Mouse (Mus musculus): ENCODE measurements at regions not wholly inside any gene's neighbourhood (a gene's known extent, or its start where the extent isn't known, plus 50 kb on each side); places are given as distances from the start of the nearest gene placed in this dataset.

- no peak for DNase-seq (ENCODE audit: low read depth, low spot score)
Observed at GRCm38 (mm10) chr2:137594509-137594908, 478.1 kb upstream of the Jag1 start.

DNA sequence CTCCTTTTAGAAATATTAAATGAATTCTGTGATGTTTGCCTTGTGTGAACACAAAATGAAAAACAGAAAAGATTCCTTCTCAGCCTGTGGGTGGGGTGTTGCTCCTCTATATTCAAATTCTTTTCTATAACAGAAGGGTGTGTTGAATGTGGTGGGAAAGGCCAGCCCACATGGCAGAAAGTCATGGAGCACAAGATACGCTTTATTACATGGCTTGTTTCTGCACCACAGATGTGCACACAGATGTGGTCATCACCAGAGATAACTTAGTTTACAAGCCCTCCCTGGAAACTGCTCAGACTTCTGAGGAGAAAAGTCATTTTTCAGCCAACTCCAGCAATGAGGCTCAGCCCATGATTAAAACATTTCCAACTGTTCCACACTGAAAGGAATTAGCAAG lies 475.1 kb upstream of the Jag1 start:
- no peak for DNase-seq (ENCODE audit: low read depth, low spot score)

DNA sequence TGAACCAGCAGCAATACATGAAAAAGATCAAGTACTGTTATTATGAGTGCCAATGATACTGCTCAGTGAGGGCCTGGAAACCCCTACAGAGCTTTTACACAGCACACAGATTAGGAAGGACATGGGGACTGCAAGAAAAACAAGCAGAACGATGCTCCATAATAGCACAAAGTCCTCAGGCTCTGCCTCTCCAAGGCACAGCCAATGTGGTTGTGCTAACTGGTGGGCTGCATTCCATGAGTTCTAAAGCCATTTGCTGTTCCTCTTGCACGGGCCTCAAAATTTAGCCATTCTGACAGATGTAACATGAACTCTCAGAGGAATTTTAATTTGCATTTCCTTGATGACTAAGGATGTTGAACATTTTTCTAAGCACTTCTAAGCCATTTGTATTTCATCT lies 465.0 kb upstream of the Jag1 start:
- DNase-seq (ENCODE audit: low read depth, low spot score), result no peak

DNA sequence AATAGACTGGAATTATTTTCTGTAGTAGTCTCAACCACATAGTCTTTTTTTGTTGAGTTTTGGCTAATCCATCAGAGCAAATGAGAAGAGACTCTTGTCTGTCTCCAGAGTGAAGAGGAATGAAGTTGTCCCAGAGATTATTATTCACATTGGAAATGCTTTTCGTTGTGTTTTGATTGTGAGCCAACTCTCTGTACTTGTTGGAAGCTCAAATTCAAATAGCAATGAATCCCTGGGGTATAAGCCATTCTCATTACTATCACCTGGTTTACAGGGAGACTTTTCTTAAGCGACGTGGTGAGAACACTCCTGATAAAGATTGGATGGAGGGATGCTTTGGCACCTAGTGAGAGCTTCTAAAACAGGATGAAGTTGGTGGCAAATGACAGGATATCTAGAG lies 459.3 kb upstream of the Jag1 start:
- DNase-seq (ENCODE audit: low read depth, low spot score), result no peak

DNA sequence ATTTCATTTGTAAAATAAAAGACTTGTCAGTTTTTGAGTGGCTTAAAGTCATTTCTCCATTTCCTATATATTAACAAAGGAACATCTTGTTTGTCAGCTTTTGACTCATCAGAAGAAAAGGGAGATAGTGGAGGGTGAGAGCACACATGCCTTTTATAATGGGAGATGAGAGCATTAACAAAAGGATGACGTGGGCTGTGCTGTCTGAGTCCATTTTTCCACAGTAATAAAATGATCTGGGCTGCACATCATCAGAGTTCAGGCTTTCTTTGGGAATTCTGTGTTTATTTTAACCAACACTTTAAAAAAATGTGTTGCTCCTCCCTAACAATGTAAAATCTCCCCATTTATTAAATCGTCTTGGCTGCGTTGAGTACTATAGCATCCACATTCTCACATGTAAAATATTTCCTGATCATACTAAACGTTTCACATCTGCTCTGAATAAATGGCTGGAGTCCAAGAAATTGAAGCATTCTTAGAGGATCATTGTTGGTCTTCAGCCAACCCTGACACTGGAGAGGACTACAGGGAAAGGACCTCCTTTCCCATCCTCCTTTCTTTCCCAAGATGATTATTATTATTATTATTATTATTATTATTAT lies 458.5 kb upstream of the Jag1 start:
- no peak for DNase-seq (ENCODE audit: low read depth, low spot score)

DNA sequence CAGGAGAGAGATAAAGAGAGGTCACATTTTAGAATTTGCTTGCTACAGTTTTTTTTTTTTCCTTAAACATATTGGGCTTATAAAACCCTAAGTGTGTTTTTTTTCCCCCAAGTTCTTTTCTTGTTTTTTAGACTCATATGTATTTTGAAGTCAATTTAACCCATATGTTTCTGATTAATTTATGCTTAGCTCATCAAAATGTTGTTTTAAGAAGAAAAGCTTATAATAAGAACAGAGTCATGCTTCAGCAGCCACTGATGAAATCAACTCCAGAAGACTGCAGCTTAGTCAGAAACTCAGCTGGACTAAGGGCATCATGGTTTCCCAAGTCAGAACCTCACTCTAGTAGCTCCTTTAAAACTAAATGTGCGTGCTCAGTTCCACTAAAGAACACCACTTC lies 454.7 kb upstream of the Jag1 start:
- no peak for DNase-seq (ENCODE audit: low read depth, low spot score)

- DNase-seq (ENCODE audit: low read depth, low spot score), result no peak
Observed at GRCm38 (mm10) chr2:137566619-137567018, 450.2 kb upstream of the Jag1 start.

DNA sequence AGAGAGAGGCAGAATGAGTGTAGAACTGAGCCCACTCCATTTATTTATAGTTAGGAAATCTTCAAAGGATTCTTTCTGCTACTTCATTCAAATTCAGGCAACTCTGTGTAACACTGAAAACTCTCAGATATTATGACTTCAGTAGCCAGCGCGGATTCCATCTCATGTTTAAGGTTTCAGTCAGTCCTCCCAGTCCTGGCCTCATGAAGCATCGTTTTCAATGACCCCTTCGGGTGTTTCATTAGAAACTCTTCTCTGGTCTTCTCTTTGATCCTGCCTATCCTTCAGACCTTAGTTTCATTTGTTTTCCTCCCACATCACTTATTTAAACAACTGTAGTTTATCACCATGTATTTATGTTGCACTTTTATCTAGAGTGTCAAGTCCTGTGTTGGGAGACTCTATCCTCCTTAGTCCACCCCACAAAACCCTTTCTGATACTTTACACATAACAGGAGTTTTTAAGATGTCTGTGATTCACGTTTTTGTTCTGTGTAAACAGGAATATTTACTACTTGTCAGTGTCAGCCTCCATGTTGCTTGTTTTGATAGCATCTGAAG lies 447.7 kb upstream of the Jag1 start:
- DNase-seq (ENCODE audit: low read depth, low spot score), result no peak

- DNase-seq (ENCODE audit: low read depth, low spot score), result no peak
Observed at GRCm38 (mm10) chr2:137560366-137560765, 443.9 kb upstream of the Jag1 start.

DNA sequence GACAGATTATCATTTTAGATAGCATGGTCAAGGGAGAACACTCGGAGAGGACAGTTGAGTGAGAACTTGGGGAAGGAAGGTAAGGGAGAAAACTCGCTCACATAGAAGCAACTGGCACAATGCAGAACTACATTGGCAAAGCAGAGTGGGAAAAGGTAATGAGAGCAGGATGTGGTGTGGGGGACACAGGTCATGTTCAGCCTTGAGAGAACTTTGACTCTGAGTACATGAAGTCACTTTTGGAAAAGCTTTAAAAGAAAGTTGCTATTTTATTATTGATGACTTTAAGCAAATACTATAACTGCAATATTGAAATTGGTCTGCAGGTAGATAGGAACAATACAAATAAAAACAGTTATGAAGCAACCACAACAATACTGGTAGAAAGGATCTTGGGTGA lies 437.4 kb upstream of the Jag1 start:
- DNase-seq (ENCODE audit: low read depth, low spot score), result no peak

- no peak for DNase-seq (ENCODE audit: low read depth, low spot score)
Observed at GRCm38 (mm10) chr2:137536581-137536980, 420.1 kb upstream of the Jag1 start.

DNA sequence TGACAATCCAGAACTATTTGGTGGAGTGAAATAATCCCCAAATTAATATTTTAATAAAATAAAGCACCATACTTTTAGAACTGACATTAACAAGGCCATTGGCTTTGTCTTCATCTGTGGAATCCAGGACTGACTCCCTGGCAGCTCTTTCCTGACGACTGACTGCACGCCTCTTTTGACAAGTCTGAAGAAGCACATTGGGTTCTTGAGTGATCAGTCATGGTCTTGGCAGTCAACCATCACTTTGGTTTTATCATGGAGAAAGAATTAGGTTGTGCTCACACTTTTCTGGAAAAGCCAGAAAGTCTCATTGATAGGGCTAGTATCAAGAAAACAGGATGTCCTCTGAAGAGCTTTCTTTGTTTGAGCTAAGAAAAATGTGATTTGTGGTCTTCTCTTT lies 399.8 kb upstream of the Jag1 start:
- no peak for DNase-seq (ENCODE audit: low read depth, low spot score)

- peak; percentile 2 for DNase-seq (ENCODE audit: low read depth, low spot score)
Observed at GRCm38 (mm10) chr2:137515043-137515442, 398.6 kb upstream of the Jag1 start.

DNA sequence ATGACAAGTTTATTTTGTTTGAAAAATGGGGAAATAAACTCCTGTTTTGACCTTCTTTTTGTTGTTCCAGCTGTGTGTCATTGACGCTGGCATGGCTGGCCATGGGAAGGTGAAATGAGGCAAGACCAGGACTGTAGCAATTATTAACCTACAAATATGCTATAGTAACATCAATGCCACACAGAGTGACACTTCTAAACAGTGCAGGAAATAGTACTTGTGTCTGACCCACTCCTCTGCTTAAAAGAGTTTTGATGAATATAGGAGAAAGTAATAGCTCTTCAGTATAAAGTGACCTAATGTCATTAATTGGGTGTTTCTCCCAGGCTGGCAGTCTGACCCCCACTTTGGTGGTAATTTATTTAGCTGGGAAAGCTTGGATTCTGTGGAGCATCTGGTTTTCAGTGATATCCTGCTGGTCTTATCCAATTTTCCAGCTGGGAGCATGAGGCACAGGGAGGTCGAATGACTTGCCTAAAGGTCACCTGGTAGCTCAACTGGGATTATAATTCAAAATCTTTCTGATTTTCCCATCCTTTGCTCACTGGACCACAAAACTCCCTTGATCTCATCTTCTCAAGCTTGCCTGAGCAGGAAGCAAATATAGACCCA lies 397.6 kb upstream of the Jag1 start:
- no peak for DNase-seq (ENCODE audit: low read depth, low spot score)

GRCm38 (mm10) chr2:137510671-137511235 lies 394.3 kb upstream of the Jag1 start:
- no peak for DNase-seq (ENCODE audit: low read depth, low spot score)

- DNase-seq (ENCODE audit: low read depth, low spot score), result no peak
Observed at GRCm38 (mm10) chr2:137501236-137501635, 384.8 kb upstream of the Jag1 start.

- no peak for DNase-seq (ENCODE audit: low read depth, low spot score)
Observed at GRCm38 (mm10) chr2:137497616-137498015, 381.2 kb upstream of the Jag1 start.

- no peak for DNase-seq (ENCODE audit: low read depth, low spot score)
Observed at GRCm38 (mm10) chr2:137493600-137493999, 377.2 kb upstream of the Jag1 start.

DNA sequence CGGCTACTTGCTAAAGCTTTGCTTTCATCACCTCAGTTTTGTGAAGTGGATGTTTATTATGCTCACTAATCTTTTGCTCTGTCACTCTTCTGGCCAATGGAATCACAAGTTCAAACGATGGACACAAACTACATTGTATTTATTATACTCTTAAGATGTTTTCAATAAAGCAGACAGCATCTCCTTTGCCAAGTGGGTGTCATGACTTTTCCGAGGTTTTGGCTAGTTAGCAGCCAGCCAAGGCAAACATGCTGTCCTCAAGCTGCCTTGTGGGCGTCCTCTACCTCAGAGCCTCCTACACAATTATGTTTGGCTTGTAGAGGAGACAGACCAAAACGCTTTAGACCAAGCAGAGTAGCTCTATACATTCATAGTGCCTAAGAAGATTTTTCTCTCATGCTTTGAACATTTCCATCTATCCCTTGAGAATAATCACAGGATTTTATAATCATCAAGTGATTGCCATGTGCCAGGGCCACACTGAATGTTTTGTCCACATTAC lies 372.8 kb upstream of the Jag1 start:
- no peak for DNase-seq (ENCODE audit: low read depth, low spot score)

- no peak for DNase-seq (ENCODE audit: low read depth, low spot score)
Observed at GRCm38 (mm10) chr2:137468769-137469168, 352.3 kb upstream of the Jag1 start.

- no peak for DNase-seq (ENCODE audit: low read depth, low spot score)
Observed at GRCm38 (mm10) chr2:137457061-137457753, 340.8 kb upstream of the Jag1 start.

GRCm38 (mm10) chr2:137456436-137456835 lies 340.0 kb upstream of the Jag1 start:
- DNase-seq (ENCODE audit: low read depth, low spot score), result no peak

Data from ES-CJ7 (cell line).